Mouse (Mus musculus): Measurements from ENCODE around the gene Hyls1.
A peak's percentile ranks its signal among the peaks of the same experiment; 100 is the strongest.
"Not testable (repeated sequence)": the region's sequence is repeated elsewhere in the genome, so short reads cannot be mapped to it uniquely, and the experiment has no call there.

Hyls1 gene

DNA sequence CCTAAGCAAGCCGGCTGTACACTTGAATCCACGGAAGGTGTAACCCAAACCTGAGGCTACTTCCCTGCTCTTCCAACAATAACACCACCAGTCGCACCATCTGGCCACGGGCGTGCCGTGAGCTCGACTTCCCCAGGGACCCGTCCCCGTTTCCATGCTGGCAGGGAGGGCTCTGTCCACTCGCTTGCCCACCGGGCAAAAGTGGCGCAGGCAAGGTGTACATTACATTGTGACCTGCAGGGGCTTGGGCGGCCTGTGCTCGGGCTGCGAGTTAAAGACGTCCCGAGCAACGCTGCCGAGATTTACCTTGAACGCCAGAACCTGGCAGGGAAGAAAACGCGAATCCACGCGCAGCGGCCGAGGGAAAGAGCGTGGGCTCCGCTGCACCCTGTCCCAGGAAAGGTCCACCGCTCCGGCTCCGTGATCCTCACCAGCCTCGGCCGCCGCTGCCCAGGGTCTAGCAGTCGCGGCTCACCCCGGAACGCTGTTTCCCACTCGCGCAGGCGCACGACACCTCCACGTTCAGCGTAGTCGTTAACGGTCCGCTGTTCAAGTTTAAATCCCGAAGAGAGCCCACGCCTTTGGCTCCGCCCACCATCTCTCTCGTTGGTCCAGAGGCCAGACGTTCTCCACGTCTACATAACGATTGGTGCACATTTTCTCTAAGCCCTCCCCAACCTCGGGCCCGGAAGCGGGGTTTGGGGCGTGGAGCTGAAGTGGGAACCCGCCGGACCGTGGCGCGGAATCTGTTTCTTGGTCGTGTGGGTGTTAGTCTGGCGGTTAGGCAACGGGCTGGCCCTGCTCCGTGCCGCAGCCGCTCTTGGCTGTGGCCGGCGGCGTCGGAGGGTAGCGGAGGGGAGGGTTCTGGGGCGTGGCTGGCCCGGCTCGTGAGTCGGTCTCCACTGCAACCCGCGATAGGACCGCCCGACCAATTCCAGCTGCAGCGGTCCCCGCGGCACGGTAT lies at the start of gene Hyls1, which contains the start of gene Pate2:
Hyls1 (minus strand) TSS at position 828 of the 964 bp plus-strand sequence.
Pate2 (plus strand) TSS at position 714 of the 964 bp plus-strand sequence.
- peak; percentile 89 for DNase-seq

DNA sequence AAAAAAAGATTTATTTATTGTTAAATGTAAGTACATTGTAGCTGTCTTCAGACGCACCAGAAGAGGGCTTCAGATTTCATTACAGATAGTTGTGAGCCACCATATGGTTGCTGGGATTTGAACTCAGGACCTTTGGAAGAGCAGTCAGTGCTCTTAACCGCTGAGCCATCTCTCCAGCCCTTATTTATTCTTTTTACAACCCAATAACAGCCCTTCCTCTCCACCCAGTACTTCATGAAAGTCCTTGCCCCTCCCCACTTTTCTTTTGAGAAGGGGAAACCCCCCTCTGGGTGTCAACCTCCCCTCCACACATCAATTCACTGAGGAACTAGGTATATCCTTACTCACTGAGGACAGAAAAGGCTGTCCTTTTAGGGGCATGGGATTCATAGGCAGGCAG lies 46.6 kb upstream of the Hyls1 start:
- DNase-seq = not testable (repeated sequence)

- no peak for DNase-seq
Observed at GRCm38 (mm10) chr9:35614005-35614404, 43.8 kb upstream of the Hyls1 start.

- no peak for DNase-seq
Observed at GRCm38 (mm10) chr9:35611841-35612240, 41.6 kb upstream of the Hyls1 start, which contains the start of gene Pate4. Gene Pate4, minus strand, starts transcription at chr9:35611941.

GRCm38 (mm10) chr9:35607647-35608405 lies 37.6 kb upstream of the Hyls1 start:
- DNase-seq = no peak

- peak; percentile 50 for DNase-seq
Observed at GRCm38 (mm10) chr9:35592903-35593302, 22.7 kb upstream of the Hyls1 start.

DNA sequence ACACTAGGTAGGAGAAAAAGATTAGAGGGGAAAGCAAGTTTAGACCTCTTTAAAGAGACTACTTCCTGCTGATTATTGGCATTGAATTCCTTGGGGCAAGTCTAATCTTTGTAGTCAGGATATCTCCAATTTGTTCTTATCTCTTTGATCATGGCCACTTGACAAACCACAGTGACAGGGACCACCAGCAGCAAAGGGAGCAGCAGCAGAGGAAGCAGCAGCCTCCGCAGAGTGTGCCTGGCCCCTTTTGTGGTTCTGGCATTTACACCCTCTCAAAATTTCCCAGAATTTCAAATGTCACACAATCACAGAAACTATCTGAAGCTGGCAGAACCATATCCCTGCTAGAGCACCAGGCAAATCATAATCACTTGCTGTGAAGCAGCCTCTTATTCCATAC lies 17.5 kb upstream of the Hyls1 start:
- no peak for DNase-seq

- no peak for DNase-seq
Observed at GRCm38 (mm10) chr9:35574416-35574815, 4.2 kb upstream of the Hyls1 start.

DNA sequence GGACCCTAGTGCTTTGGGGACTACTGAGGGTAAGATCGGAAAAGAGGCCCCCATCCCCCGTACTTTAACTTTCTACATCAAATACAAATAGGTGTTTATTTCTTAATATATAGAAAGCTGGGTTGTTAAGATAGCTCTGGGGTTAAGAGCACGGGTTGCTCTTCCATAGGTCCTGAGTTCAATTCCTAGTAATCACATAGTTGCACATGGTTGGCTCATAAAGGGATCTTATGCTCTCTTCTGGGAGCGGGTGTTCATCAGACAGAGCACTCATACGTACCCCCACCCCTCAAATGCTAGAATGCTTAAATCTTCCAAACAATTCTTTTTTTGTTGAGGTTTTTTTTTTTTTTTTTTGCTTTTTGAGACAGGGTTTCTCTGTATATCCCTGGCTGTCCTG lies 465 bp upstream of the Hyls1 start:
- DNase-seq = no peak

DNA sequence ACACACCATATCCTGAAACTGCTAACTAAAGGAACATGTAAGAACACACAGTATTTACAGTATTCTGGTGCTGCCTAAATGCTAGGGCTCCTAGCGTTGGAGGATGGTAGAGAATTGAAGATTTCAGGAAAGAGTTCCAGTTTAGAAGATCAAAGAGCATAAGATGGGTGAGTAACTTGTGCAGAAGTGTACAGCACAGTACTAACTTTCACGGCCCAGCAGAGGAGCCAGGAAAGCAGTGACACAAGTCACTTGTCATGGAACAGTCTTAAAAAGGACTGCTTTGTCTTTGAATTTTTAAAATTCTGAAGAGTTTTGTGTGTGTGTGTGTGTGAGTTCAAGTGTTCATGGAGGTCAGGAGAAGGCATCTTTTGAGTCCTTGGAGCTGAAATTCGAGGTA lies 2.2 kb downstream of the Hyls1 start:
- DNase-seq = no peak

- no peak for DNase-seq
Observed at GRCm38 (mm10) chr9:35564536-35565240, 5.5 kb downstream of the Hyls1 start.

DNA sequence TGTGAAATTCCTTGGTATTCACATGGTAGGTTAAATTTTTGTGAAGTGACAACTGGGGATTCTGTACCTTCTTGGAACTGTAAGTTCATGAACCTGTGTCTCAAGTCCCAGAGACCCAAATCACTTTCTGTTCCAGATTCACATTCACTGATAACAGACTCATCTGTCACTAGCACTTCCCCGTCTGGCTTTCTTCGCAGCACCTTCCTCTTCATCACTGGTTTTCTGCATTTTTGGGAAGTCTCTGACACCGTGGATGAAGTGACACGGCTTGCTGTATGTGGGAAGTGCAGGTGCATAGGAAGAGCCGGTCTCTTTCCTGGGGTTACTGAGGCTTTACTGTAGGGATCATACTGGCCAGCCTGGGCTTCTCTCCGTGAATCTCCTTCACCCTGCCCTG lies 8.6 kb downstream of the Hyls1 start:
- no peak for DNase-seq

DNA sequence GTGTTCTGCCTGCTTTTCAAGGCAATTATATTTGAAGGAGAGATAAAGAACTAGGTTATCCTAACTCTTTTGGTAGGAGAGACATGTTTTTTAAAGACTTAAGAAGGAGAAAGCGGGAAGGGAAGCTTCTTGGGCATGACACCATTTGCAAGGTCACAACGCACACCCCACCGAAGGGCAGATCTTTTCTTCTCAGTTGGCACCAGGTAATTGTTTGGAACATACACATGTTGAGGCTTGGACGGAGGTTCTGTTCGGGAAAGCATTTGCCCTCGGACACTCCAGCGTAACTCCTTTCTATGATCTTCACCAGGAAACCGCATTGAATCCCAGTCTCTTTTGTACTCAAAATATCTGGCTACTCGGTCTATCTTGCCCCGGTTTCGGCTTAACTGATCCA lies 9.1 kb downstream of the Hyls1 start:
- DNase-seq = no peak

DNA sequence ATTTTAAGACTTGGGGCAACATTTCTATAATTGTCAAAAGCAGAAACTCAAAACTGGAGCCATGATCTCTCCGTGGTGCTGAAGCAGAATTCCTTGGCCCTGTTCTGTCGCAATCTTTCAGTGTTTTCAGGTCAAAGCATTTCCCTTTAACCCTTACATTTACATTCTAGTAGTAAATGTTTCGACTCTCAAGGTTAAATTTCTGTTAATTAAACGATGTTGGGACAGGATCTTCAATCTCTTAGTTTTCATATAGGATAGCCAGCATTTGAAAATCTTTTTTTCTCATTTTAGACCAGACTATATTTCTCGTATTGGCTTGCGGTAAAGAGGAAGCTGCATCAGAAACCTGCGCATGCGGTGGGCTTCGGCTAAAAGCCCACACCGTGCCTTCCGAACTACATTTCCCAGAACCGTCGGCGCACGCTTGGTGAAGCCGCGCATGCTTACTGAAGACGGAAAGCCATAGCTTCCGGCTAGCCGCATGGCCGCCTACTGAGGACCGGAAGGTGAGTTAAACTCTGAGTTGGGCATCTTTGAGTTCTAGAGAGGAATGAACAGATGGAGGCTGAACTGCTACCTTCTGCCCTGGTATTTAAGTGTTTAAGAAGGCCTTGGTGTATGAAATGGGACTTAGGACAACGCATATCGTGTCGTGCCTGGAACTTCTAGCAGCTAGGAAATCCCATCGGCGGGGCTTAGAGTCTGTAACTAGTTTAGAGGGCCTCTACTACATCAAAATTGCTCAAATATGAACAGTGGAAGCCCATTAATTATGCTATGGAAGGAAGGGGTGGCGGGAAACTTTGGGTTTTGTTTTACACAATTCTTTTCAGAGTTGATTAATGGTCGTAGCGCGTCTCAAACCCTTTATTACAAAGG lies 10.9 kb downstream of the Hyls1 start:
- peak; percentile 83 for DNase-seq

DNA sequence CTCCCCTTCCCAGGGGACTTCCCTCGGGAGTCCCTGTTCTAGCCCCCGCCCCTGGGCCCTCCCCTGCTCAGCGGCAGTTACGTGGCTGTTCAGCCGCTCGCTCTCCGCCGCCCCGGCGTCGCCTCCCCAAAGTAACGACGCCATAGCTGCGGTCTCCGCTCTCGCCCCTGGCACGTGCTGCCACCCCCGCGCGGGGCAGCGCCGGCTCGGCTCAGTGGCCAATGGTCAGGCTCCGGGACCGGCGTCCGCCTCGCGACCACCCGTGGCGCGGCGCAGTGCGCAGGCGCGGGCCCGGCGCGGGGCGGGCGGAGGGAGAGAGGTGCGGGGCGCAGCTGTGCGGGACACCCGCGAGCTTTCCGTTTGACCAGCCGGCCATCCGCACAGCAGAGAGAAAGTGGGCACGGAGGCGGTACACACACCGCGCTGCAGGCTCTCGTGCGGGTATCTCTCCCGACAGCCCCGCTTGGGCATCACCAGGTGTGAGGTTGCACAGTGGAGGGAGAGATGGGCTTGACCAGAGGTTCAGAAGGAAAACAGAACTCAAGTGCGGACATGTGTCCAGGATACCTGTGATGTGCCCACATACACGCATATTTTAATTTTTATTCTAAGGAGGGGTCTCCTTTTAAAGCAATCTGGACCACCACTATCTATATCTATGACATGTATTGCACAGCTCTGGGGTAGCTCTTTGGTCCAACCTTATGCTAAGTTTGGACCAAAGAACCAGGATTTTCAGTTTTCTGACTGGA lies 11.8 kb downstream of the Hyls1 start, which contains the start of the genes Ddx25 and Pus3:
Ddx25 (minus strand) TSS at position 272 of the 752 bp plus-strand sequence.
Pus3 (plus strand) TSS at position 339 of the 752 bp plus-strand sequence.
- peak; percentile 77 for DNase-seq

- DNase-seq = no peak
Observed at GRCm38 (mm10) chr9:35556494-35557102, 13.6 kb downstream of the Hyls1 start.

DNA sequence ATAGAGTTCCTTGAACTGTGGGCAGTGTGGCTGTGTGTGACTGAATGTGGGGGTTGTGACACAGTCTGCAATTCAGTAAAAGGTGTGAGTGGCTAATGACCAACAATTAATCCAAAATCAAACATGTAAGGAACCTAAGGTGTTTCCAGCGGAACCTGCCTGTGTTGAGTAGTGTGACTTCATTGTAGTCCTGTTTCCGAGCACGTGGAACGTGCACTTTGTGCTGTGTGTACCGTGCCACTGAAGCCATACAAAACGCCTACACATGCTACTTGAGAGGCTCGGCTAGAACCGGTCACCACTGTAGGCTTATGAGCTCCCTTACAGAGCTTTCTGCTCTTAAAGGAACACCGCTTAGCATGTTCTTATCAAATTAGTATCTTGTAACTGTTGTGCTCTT lies 21.7 kb downstream of the Hyls1 start:
- no peak for DNase-seq

DNA sequence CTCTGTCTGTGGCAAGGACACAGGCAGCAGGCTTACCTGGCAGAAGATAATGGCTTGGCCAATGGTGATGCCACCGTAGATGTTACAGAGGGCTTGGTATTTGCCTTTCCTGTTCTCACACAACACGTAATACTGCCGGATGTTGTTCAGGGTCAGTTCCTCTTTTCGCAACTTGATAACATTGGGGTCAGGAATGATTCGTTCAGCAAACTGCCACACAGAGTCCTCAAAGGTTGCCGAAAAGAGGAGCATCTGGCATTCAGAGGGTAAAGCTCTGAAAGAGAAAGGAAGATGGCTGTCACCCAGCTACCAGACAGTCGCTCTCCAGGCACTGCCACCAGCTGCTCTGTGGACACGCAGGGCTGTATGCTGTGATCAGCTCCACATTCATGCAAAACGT lies 23.5 kb downstream of the Hyls1 start:
- DNase-seq = no peak

DNA sequence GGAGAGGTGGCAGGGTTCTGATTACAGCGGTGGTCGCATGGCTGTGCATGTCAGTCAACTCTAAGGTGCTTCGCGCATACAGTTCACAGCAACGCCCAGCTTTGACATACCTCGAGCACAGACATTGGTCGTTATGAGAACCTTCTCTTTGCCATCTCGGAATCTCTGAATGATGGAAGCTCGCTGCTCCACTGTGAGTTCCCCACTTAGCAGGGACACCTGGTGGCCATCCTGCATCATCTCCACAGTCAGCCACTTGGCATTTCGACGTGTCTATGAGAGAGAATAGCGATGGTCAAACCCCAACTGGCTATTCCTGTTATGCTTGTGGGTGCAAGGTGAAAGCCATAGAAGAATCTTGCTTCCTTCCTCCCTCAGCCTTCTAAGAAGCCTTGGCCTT lies 24.5 kb downstream of the Hyls1 start:
- no peak for DNase-seq

DNA sequence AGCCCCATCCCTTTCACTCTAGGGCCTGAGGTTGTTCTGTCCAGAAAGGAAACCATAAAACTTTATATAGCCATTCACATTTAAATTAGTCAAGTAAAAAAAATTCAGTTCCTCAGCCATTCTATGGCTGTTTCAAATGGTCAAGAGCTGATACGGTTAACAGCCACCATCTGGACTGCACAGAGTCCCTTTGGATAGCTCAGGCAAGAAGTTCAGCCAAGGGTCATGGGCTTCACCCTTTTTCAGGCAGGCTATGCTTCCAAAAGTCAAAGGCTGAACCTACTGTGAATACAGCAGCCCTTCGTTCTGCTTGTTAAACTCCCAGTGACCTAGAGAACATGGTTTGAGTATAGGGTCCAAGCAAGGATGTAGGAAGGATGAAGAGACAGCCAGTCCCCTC lies 25.5 kb downstream of the Hyls1 start:
- no peak for DNase-seq

Measured in right cerebral cortex, postnatal 4 days (tissue).